Mouse (Mus musculus) MEL (cell line): ENCODE measurements at regions not wholly inside any gene's neighbourhood (a gene's known extent, or its start where the extent isn't known, plus 50 kb on each side); places are given as distances from the start of the nearest gene placed in this dataset.
A peak's percentile ranks its signal among the peaks of the same experiment; 100 is the strongest.

Experiments
- DNase-seq: peaks from one replicate; pipeline ENCODE4 v3.0.0; 2011; ENCODE audit warnings: low read depth, low spot score
- H3K27ac ChIP-seq: 2 replicates; pipeline ENCODE4 v1.5.1; 2012; ENCODE audit warnings: low read depth, mild to moderate bottlenecking, control low read depth, low read length, moderate library complexity; ENCODE audit not compliant: control insufficient read depth
- H3K27me3 ChIP-seq, 2 experiments: fragments of 150-350 bp in 1 of 2; sonication (generic) in 1 of 2; 2 replicates each; pipeline ENCODE4 v1.6.1; 2012; ENCODE audit warnings: low read length in 2 of 2, mild to moderate bottlenecking in 2 of 2, improper control_type of control experiment in 1 of 2, moderate library complexity in 1 of 2; ENCODE audit not compliant: insufficient read depth in 2 of 2, control insufficient read depth in 1 of 2
- H3K36me3 ChIP-seq, 2 experiments: 2 replicates each; pipeline ENCODE4 v1.6.1; 2012 to 2014; ENCODE audit warnings: low read length in 2 of 2, improper control_type of control experiment in 1 of 2, inconsistent platforms in 1 of 2, mild to moderate bottlenecking in 1 of 2; ENCODE audit not compliant: insufficient read depth in 2 of 2, control insufficient read depth in 1 of 2
- H3K4me1 ChIP-seq, 2 experiments: fragments of 150-350 bp in 1 of 2; sonication (generic) in 1 of 2; 2 replicates each; pipeline ENCODE4 v1.6.1; 2012; ENCODE audit warnings: low read length in 2 of 2, improper control_type of control experiment in 1 of 2, mild to moderate bottlenecking in 1 of 2; ENCODE audit not compliant: insufficient read depth in 2 of 2, control insufficient read depth in 1 of 2
- H3K4me3 ChIP-seq, 2 experiments: fragments of 150-350 bp in 1 of 2; sonication (generic) in 1 of 2; 2 replicates each; pipeline ENCODE4 v1.5.1; 2012; ENCODE audit warnings: low read depth in 2 of 2, low read length in 2 of 2, mild to moderate bottlenecking in 2 of 2, moderate library complexity in 2 of 2, control low read depth in 1 of 2, improper control_type of control experiment in 1 of 2; ENCODE audit not compliant: control insufficient read depth in 1 of 2, insufficient read depth in 1 of 2
- H3K79me2 ChIP-seq: 2 replicates; pipeline ENCODE4 v1.6.1; 2012; ENCODE audit warnings: mild to moderate bottlenecking, low read length, moderate library complexity; ENCODE audit not compliant: control insufficient read depth, poor library complexity, insufficient read depth
- H3K9ac ChIP-seq: 2 replicates; pipeline ENCODE4 v1.6.1; 2012; ENCODE audit warnings: low read depth, mild to moderate bottlenecking, control low read depth, low read length, moderate library complexity; ENCODE audit not compliant: control insufficient read depth, poor library complexity, severe bottlenecking
- H3K9me3 ChIP-seq: fragments of 150-350 bp; sonication (generic); replicated peaks from 2 replicates; pipeline ENCODE4 v1.6.1; 2012; ENCODE audit warnings: mild to moderate bottlenecking, low read length, improper control_type of control experiment, moderate library complexity; ENCODE audit not compliant: insufficient read depth
- BHLHE40 ChIP-seq: IDR thresholded peaks from 2 replicates; pipeline ENCODE4 v1.6.1; 2012; ENCODE audit warnings: low read depth, mild to moderate bottlenecking, inconsistent platforms, low read length, improper control_type of control experiment, borderline replicate concordance
- EP300 ChIP-seq, 2 experiments: IDR thresholded peaks; 2 replicates each; pipeline ENCODE4 v1.6.1; 2011; ENCODE audit warnings: improper control_type of control experiment in 2 of 2, low read length in 2 of 2, low read depth in 1 of 2, mild to moderate bottlenecking in 1 of 2
- HCFC1 ChIP-seq: IDR thresholded peaks from 2 replicates; pipeline ENCODE4 v1.6.1; 2012; ENCODE audit warnings: low read depth, mild to moderate bottlenecking, inconsistent platforms, low read length, improper control_type of control experiment, moderate library complexity
- MAX ChIP-seq: IDR thresholded peaks from 2 replicates; pipeline ENCODE4 v1.6.1; 2011; ENCODE audit warnings: low read length, improper control_type of control experiment
- MXI1 ChIP-seq: IDR thresholded peaks from 2 replicates; pipeline ENCODE4 v1.6.1; 2011; ENCODE audit warnings: mild to moderate bottlenecking, low read depth, low read length, improper control_type of control experiment
- MYB ChIP-seq: IDR thresholded peaks from 2 replicates; pipeline ENCODE4 v1.6.1; 2011; ENCODE audit warnings: mild to moderate bottlenecking, low read depth, low read length, improper control_type of control experiment
- MYC ChIP-seq: IDR thresholded peaks from 2 replicates; pipeline ENCODE4 v1.6.1; 2011; ENCODE audit warnings: low read depth, mild to moderate bottlenecking, low read length, improper control_type of control experiment, moderate library complexity
- POLR2AphosphoS2 ChIP-seq: IDR thresholded peaks from 2 replicates; pipeline ENCODE4 v1.6.1; 2011; ENCODE audit warnings: low read length, improper control_type of control experiment
- RCOR1 ChIP-seq: IDR thresholded peaks from 2 replicates; pipeline ENCODE4 v1.6.1; 2012; ENCODE audit warnings: low read depth, mild to moderate bottlenecking, inconsistent platforms, low read length, improper control_type of control experiment
- SIN3A ChIP-seq: IDR thresholded peaks from 2 replicates; pipeline ENCODE4 v1.6.1; 2012; ENCODE audit warnings: low read length, improper control_type of control experiment, inconsistent platforms
- TAL1 ChIP-seq: IDR thresholded peaks from 2 replicates; pipeline ENCODE4 v1.6.1; 2012; ENCODE audit warnings: mild to moderate bottlenecking, inconsistent platforms, low read length, moderate library complexity, mixed read lengths
- TCF12 ChIP-seq: IDR thresholded peaks from 2 replicates; pipeline ENCODE4 v1.6.1; 2014; ENCODE audit warnings: low read depth, mild to moderate bottlenecking, inconsistent platforms, low read length, improper control_type of control experiment, moderate library complexity
- USF2 ChIP-seq, 2 experiments: IDR thresholded peaks; 2 replicates each; pipeline ENCODE4 v1.6.1; 2011 to 2012; ENCODE audit warnings: improper control_type of control experiment in 2 of 2, low read length in 2 of 2, borderline replicate concordance in 1 of 2, inconsistent platforms in 1 of 2, low read depth in 1 of 2, mild to moderate bottlenecking in 1 of 2; ENCODE audit not compliant: insufficient read depth in 1 of 2
- ZC3H11A ChIP-seq: IDR thresholded peaks from 2 replicates; pipeline ENCODE4 v1.6.1; 2012; ENCODE audit warnings: low read depth, mild to moderate bottlenecking, inconsistent platforms, low read length, improper control_type of control experiment
- ZMIZ1 ChIP-seq: IDR thresholded peaks from 2 replicates; pipeline ENCODE4 v1.6.1; 2012; ENCODE audit warnings: low read depth, mild to moderate bottlenecking, inconsistent platforms, low read length, improper control_type of control experiment, moderate library complexity

DNA sequence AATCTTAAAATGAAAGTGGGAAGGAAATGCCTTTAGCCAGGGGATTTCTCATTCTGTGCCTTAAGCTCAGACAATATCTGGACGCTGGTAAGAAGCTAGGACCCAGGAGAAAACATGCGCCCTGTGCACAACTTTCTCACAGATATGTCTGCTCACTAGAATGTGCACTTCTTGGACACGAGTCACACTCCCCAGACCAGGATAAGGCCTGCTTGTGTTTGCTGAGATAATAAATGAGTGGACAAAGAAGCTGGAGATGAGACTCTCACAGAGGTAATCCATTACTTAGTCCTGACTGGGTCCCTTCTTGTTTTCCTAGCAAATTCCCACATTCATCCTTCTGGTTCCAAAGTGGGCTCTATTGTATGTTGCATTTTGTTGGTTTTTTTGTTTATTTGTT is 77.4 kb upstream of the Serbp1 start:
- no peaks in the 10 kb centered on the region for H3K9me3 ChIP-seq
- no peak overlapping the region for H3K27ac ChIP-seq
- H3K4me1 ChIP-seq = peaks cover 14 to 30% of the 10 kb centered on the region in 2 experiments
- H3K27me3 ChIP-seq = no peaks in the 10 kb centered on the region
- H3K79me2 ChIP-seq = no peaks in the 10 kb centered on the region
- peak; percentile 30 for DNase-seq
- H3K4me3 ChIP-seq = peak overlapping the region in 1 of 2 experiments; percentile 10; a peak in 1 of 4 replicates
- TF ChIP-seq ZC3H11A = no peak
- TF ChIP-seq TAL1 = peak; percentile 7; the same call in 1 of the 2 replicates
- H3K9ac ChIP-seq = no peak overlapping the region
- peaks cover 0 to 33% of the 10 kb centered on the region in 2 experiments; a peak in 2 of 4 replicates for H3K36me3 ChIP-seq

DNA sequence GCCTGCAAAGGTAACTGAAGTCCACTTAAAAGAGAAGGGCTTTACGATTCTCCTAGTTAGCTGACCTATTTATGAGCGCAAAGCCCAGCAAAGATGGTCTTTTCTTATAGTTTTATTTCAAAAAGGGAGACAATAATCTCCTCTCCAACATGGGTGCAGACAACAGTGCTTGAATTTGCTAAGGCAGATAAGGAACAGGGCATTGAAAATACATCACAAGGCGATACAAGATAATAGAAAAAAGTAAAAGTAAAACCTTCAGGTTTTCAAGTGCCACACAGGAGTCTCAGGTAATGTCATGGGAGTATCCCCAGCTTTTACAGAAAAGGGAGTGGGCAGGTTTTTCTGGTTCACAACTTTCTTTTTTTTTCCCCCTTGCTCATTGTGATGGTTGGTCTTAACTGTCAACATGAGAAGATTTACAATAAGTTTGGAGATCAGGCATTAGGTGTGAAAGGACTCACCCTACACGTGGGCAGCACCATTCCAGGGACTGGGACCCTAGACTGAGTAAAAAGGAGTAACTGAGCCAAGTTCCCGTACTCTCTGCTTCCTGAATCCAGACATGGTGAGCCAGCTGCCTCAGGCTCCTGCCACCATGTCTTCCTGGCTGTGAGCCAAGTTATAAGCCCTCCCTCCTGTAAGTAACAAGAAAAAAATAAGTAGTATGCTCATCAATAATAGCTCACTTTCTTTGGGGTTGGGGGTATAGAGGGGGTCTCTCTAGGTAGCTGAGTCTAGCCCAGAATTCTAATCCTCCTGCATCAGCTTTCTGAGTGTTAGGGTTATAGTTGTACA is 78.1 kb upstream of the Serbp1 start:
- Histone ChIP-seq H3K9ac (peak overlapping the region; percentile 42), H3K27ac (peak overlapping the region; percentile 20; the same call in 1 of the 2 replicates), H3K4me1 (peaks cover 14 to 27% of the 10 kb centered on the region in 2 experiments)

DNA sequence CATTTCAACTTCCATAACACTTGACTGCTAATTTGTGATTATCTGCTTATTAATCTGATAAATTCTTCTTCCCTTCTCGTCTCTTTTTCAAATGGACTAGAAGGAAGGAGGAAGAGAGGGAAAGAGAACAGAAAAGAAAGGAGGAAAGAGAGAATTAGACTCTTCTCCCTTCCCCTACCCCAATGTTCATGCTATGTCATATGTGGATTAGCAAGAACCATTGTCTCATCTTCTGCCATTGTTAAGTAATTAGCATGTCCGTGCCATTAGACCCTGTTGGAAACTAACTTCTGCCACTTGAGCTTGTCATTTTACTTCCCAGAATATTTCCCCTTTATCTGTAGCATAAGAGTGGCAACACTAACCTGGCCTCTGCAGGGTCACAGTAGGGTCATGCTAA is 78.8 kb upstream of the Serbp1 start:
- TF ChIP-seq MYC (no peak), MXI1 (peak; percentile 31; the same call in 1 of the 2 replicates)
- DNase-seq = no peak
- Histone ChIP-seq H3K36me3 (peaks cover 0 to 25% of the 10 kb centered on the region in 2 experiments; a peak in 2 of 4 replicates), H3K9ac (peak overlapping the region; percentile 42), H3K27ac (0 out of 2 replicates have a peak overlapping the region, but pooled peaks have one; percentile 20), H3K4me3 (peak overlapping the region; percentile 23 to 57; a peak in 3 of 4 replicates), H3K4me1 (peaks cover 14 to 21% of the 10 kb centered on the region in 2 experiments), H3K27me3 (no peaks in the 10 kb centered on the region), H3K79me2 (no peaks in the 10 kb centered on the region), H3K9me3 (no peaks in the 10 kb centered on the region)

More for the DNA sequence above, 78.1 kb upstream of the Serbp1 start:
- no peaks in the 10 kb centered on the region for H3K79me2 ChIP-seq
- no peaks in the 10 kb centered on the region for H3K27me3 ChIP-seq
- H3K9me3 ChIP-seq = no peaks in the 10 kb centered on the region
- DNase-seq = peak; percentile 62
- TF ChIP-seq MYB (no peak), SIN3A (0 out of 2 replicates have a peak, but pooled peaks have one; percentile 27), RCOR1 (peak; percentile 16; the same call in 1 of the 2 replicates), HCFC1 (0 out of 2 replicates have a peak, but pooled peaks have one; percentile 36), MYC (0 out of 2 replicates have a peak, but pooled peaks have one; percentile 12), TAL1 (no peak), TCF12 (peak; percentile 58; the same call in 1 of the 2 replicates), BHLHE40 (0 out of 2 replicates have a peak, but pooled peaks have one; percentile 6), POLR2AphosphoS2 (no peak), MAX (0 out of 2 replicates have a peak, but pooled peaks have one; percentile 15), EP300 (IDR thresholded peaks at IDR 0.05; ENCODE audit: low read depth in 1 of 2, low read length in 2 of 2) (peak in 1 of 2 experiments; percentile 47; a peak in 3 of 4 replicates), ZMIZ1 (no peak), USF2 (IDR thresholded peaks at IDR 0.05; ENCODE audit: borderline replicate concordance in 1 of 2, insufficient read depth in 1 of 2, low read depth in 1 of 2, low read length in 2 of 2) (no peak)
- H3K4me3 ChIP-seq = peak overlapping the region; percentile 23 to 57
- peaks cover 0 to 32% of the 10 kb centered on the region in 2 experiments; a peak in 2 of 4 replicates for H3K36me3 ChIP-seq
